Mouse (Mus musculus) hindbrain, embryonic 13.5 days (tissue): ENCODE results near the gene Sspn. TPM values are rescaled to one million over a fixed set of nuclear protein-coding genes. Genes with fewer than 3 reads are reported as not detected.

Source experiments
- ATAC-seq: fragments of 200-750 bp; cut with Nextera tagmentation; 2 replicates; pipeline ENCODE4 v1.8.0; 2017; ENCODE audit warnings: moderate TSS enrichment; ENCODE audit not compliant: low FRiP score
- H3K27ac ChIP-seq: fragments of 300-500 bp; sonication (generic); 2 replicates; pipeline ENCODE4 v1.5.1; 2015; ENCODE audit warnings: inconsistent platforms, mild to moderate bottlenecking, moderate library complexity
- H3K27me3 ChIP-seq: fragments of 300-500 bp; sonication (generic); 2 replicates; pipeline ENCODE4 v1.6.1; 2015; ENCODE audit warnings: mild to moderate bottlenecking, inconsistent platforms
- H3K36me3 ChIP-seq: fragments of 300-500 bp; sonication (generic); 2 replicates; pipeline ENCODE4 v1.6.1; 2015; ENCODE audit warnings: mild to moderate bottlenecking, inconsistent platforms
- H3K4me1 ChIP-seq: fragments of 300-500 bp; sonication (generic); replicated peaks from 2 replicates; pipeline ENCODE4 v1.6.1; 2015; ENCODE audit warnings: inconsistent platforms
- H3K4me2 ChIP-seq: fragments of 300-500 bp; sonication (generic); 2 replicates; pipeline ENCODE4 v1.6.1; 2015; ENCODE audit warnings: inconsistent platforms, mild to moderate bottlenecking, moderate library complexity
- H3K4me3 ChIP-seq: fragments of 300-500 bp; sonication (generic); 2 replicates; pipeline ENCODE4 v1.5.1; 2015; ENCODE audit warnings: mild to moderate bottlenecking, inconsistent platforms
- H3K9ac ChIP-seq: fragments of 300-500 bp; sonication (generic); 2 replicates; pipeline ENCODE4 v1.6.1; 2015; ENCODE audit warnings: mild to moderate bottlenecking, inconsistent platforms
- H3K9me3 ChIP-seq: fragments of 300-500 bp; sonication (generic); 2 replicates; pipeline ENCODE4 v1.6.1; 2016; ENCODE audit warnings: inconsistent platforms
- WGBS: fragments of 180-500 bp; shearing (Covaris S2); methylation state at CpG from one replicate; pipeline ENCODE4 v1.1.7; 2015; 5-methylcytosine and 5-hydroxymethylcytosine counted together
- polyA plus RNA-seq: library from polyadenylated mRNA; unstranded; fragments of >200 nt; fragmentation: Nextera tagmentation; extraction: Ambion mirVana; gene quantifications from 2 replicates; pipeline ENCODE4 v1.2.1, GENCODE M21; 2015

The Sspn gene
- polyA plus RNA-seq, 1 experiment from 2014 or later: 3.3 TPM

GRCm38 (mm10) chr6:145967693-145968092, 36.3 kb downstream of the Sspn start:
- no peak for ATAC-seq
- H3K27ac ChIP-seq: no peak overlapping the region
- no peaks in the 10 kb centered on the region for H3K36me3 ChIP-seq
- no peak overlapping the region for H3K4me3 ChIP-seq
- no peaks in the 10 kb centered on the region for H3K9me3 ChIP-seq
- peaks cover 7% of the 10 kb centered on the region for H3K4me1 ChIP-seq
- 77% methylated on average over 8 of the region's 8 CpGs for WGBS
- no peak overlapping the region for H3K9ac ChIP-seq
- H3K4me2 ChIP-seq: no peak overlapping the region
- no peaks in the 10 kb centered on the region for H3K27me3 ChIP-seq

DNA sequence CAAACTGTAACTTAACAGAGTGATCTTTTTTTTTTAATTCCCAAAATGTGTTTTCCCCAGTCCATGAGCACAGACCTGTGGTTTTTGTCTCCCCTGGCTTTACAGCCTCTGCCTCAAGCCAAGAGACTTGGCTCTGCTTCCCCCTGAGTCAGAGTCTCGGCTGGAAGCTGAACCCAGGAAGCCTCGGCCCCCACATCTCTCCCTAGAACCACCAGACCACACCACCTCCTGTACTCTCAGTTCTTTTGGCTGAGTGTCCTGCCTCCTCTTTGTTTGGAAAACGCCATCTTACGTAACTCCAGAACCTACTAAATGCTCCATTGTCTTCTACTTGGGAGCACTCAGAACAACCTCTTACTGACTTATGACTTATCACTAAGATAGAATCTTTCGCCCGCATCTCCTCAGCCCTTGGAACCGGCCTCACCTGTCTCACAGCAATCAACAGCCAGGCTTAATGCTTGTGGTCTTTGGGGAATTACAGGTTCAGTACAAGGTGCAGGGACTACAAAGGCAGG, 36.9 kb downstream of the Sspn start:
- Histone ChIP-seq H3K27me3 (no peaks in the 10 kb centered on the region), H3K9me3 (no peaks in the 10 kb centered on the region), H3K4me2 (no peak overlapping the region), H3K9ac (no peak overlapping the region), H3K4me1 (peaks cover 7% of the 10 kb centered on the region), H3K4me3 (no peak overlapping the region), H3K27ac (no peak overlapping the region), H3K36me3 (no peaks in the 10 kb centered on the region)
- 76% methylated on average over 7 of the region's 7 CpGs for WGBS
- ATAC-seq: no peak

DNA sequence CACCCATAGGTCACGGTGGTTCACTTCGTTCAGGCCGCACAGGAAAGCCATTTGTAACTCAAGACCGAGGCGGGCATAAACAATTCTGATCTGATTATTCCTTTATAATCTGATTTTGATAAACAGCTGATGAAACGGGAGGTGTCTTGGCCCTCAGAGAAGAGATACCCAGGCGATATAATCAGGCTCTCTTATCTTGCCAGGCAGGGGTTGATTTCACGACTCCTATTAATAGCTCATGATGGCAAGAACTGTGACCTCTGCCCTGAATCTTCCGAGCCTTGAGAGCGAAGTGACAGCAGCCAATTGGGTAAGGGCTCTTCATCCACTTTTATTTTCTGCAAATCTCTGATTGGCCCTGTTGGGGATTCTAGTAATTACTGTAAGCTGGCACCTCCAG, 37.4 kb downstream of the Sspn start:
- peaks cover 7% of the 10 kb centered on the region for H3K4me1 ChIP-seq
- H3K9ac ChIP-seq: no peak overlapping the region
- no peaks in the 10 kb centered on the region for H3K9me3 ChIP-seq
- no peaks in the 10 kb centered on the region for H3K27me3 ChIP-seq
- H3K27ac ChIP-seq: no peak overlapping the region
- WGBS: 58% methylated on average over 10 of the region's 10 CpGs
- no peak overlapping the region for H3K4me3 ChIP-seq
- H3K36me3 ChIP-seq: no peaks in the 10 kb centered on the region
- no peak overlapping the region for H3K4me2 ChIP-seq
- no peak for ATAC-seq

DNA sequence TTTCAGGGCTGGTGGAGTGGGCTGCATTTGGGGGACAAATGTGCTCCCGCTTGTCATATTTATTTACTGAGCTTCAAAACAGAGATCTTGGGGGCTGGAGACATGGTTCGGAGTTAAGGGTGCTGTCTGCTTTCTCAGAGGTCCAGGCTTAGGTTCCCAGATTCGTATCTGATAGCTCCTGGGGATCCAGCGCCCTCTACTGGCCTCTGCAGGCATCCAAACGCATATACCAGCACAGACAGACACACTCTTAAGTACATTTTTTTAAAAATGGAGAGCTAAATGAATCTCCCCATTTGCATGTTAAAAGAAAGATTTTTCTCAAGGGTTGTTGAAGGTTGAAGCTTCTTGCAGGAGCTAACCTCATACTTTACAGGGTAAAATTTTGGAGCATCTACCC, 38.1 kb downstream of the Sspn start:
- no peaks in the 10 kb centered on the region for H3K27me3 ChIP-seq
- ATAC-seq: no peak
- no peak overlapping the region for H3K27ac ChIP-seq
- peaks cover 7% of the 10 kb centered on the region for H3K4me1 ChIP-seq
- H3K9ac ChIP-seq: no peak overlapping the region
- 74% methylated on average over 5 of the region's 5 CpGs for WGBS
- no peak overlapping the region for H3K4me3 ChIP-seq
- no peak overlapping the region for H3K4me2 ChIP-seq
- H3K36me3 ChIP-seq: no peaks in the 10 kb centered on the region
- H3K9me3 ChIP-seq: no peaks in the 10 kb centered on the region

DNA sequence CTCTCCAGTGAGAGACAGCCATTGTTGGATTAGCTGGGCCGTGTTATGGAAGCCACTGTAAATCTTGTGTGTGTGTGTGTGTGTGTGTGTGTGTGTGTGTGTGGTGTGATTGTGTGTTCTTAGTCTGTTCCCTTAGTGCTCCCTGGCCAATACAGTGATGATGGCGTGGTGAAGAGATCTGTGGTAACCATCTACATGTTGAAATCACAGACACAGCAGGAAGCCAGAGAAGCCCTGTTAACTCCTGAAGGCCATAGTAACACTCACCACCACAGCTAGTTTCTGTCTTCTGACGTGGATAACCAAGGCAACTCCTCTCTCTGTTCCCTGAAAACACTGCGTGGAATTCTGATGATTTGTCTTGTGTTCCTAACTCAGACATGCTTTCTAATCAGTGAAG, 40.7 kb downstream of the Sspn start:
- Histone ChIP-seq H3K36me3 (no peaks in the 10 kb centered on the region), H3K27ac (no peak overlapping the region), H3K4me3 (no peak overlapping the region), H3K4me1 (peaks cover 7% of the 10 kb centered on the region), H3K9me3 (no peaks in the 10 kb centered on the region), H3K9ac (no peak overlapping the region), H3K4me2 (no peak overlapping the region), H3K27me3 (no peaks in the 10 kb centered on the region)
- WGBS: 87% methylated on average over 4 of the region's 4 CpGs
- no peak for ATAC-seq

DNA sequence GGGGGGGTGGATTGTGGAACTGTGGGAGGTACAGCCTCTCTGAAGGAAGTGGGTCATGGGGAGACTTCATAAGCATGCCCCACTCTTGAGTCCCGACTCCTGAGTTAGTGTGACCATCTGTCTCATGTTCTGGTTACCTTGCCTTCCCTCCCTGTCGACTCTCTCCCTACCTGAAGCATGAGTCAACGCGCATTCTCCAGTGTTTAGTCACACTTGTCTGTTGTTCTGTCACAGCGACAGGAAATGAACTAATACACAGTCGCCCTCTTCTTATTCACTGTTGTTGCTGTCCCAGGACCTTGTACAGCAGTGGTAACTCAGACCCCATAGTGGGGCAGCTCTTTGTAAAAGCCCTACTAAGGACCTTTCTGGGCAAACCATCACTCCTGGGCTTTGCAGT, 41.4 kb downstream of the Sspn start:
- H3K4me2 ChIP-seq: no peak overlapping the region
- no peaks in the 10 kb centered on the region for H3K9me3 ChIP-seq
- H3K27ac ChIP-seq: no peak overlapping the region
- H3K36me3 ChIP-seq: no peaks in the 10 kb centered on the region
- no peak overlapping the region for H3K9ac ChIP-seq
- no peaks in the 10 kb centered on the region for H3K27me3 ChIP-seq
- WGBS: 89% methylated on average over 6 of the region's 6 CpGs
- H3K4me1 ChIP-seq: peaks cover 7% of the 10 kb centered on the region
- H3K4me3 ChIP-seq: no peak overlapping the region
- no peak for ATAC-seq

DNA sequence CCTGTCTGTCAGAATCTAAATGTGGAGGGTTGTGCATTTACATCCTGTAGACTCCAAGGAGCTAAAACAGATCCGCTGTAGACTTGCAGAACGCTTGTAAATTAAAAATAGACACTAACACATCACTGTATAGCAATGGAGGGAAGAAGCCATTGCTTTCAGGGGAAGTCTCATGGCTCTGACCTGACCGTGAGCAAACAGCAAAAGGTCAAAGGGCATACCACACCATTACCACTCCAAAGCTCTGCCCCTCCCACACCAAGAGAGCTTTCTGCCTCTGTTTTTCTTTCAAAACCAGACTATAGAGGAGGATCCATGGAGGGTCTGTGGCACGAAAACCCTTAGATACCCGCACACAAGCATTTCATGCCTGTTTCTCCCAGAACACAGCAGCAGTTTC, 41.9 kb downstream of the Sspn start:
- H3K27me3 ChIP-seq: no peaks in the 10 kb centered on the region
- H3K27ac ChIP-seq: no peak overlapping the region
- WGBS: 55% methylated on average over 5 of the region's 5 CpGs
- no peaks in the 10 kb centered on the region for H3K36me3 ChIP-seq
- no peak overlapping the region for H3K4me3 ChIP-seq
- no peak overlapping the region for H3K9ac ChIP-seq
- H3K9me3 ChIP-seq: no peaks in the 10 kb centered on the region
- H3K4me1 ChIP-seq: peaks cover 2% of the 10 kb centered on the region; the same call in 1 of the 2 replicates
- no peak for ATAC-seq
- H3K4me2 ChIP-seq: no peak overlapping the region

DNA sequence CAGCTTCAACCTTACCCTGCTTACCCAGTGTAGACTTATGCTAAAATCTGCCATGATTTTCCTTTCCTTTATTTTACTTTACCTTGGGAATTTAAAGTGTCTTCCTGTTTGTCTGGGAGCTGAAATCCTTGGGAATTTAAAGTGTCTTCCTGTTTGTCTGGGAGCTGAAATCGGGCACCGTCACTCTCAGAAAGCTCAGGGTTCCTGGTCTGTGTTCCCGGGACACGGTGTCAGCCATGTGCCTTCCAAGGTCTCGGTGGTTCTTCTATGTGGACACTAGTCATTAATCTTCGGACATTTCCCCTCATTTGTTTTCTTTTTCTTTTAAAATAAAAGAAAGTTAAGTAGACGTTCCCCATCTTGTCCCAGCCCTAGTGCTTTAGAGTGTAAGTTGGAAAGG, 43.3 kb downstream of the Sspn start:
- WGBS: 84% methylated on average over 7 of the region's 7 CpGs
- ATAC-seq: no peak

DNA sequence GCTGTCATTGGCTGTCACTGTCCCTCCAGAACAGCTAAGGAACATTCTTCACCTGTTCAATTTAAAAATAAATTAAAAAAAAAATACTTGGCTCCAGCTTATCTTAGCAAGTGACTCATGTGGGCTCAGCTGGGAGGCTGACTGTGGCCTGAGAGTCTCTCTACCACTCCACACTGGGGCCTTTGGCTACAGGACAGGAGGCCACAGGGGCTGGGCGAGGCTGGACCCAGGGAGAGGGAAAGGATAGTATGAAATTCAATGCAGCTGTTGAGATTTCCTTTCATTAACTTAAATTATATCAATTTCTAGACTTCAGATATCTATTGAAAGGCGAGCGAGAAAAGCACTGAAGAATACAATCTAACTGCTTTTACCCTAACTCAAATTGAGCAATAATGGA, 45.9 kb downstream of the Sspn start:
- no peak overlapping the region for H3K4me3 ChIP-seq
- H3K9ac ChIP-seq: no peak overlapping the region
- no peaks in the 10 kb centered on the region for H3K4me1 ChIP-seq
- no peaks in the 10 kb centered on the region; the same call in 1 of the 2 replicates for H3K9me3 ChIP-seq
- H3K36me3 ChIP-seq: no peaks in the 10 kb centered on the region
- no peak overlapping the region for H3K4me2 ChIP-seq
- H3K27me3 ChIP-seq: no peaks in the 10 kb centered on the region
- ATAC-seq: no peak
- no peak overlapping the region for H3K27ac ChIP-seq
- WGBS: 87% methylated on average over 3 of the region's 3 CpGs

More for the DNA sequence above, 43.3 kb downstream of the Sspn start:
- no peak overlapping the region for H3K9ac ChIP-seq
- H3K27me3 ChIP-seq: no peaks in the 10 kb centered on the region
- H3K27ac ChIP-seq: no peak overlapping the region
- H3K4me1 ChIP-seq: no peaks in the 10 kb centered on the region
- no peaks in the 10 kb centered on the region; the same call in 1 of the 2 replicates for H3K9me3 ChIP-seq
- no peak overlapping the region for H3K4me2 ChIP-seq
- H3K36me3 ChIP-seq: no peaks in the 10 kb centered on the region
- no peak overlapping the region for H3K4me3 ChIP-seq

DNA sequence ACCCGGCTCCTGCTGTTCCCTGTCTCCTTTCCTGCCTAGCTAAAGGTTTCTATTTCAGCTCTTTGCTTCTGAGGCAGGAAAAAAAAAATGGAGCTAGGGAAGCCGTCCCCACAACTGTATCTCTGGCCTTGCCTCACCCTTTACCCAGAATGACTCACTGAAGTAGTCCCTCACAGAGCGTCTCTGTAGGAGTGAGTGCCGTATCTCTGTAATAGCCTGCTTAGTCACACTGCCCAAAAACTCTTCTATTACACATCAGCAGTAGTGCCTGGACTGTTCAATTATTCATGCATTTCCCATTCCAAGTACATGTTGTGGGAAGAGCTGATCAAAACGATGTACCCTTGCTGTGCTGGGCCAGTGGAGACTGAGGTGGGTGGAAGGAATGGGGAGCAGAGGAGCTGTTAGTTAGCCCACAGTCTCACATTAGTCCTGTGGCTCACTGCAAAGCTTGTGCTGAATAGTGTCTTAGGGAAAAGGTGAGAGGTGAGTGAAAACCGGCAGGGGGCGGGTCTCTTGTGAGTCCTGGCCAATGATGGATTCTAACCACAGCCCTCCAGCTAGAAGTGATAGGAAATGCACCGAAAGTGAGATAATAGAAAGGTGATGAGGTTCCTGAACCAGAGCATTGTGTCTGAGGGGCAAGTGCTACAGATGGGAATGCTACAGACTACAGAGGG, 46.5 kb downstream of the Sspn start:
- H3K4me3 ChIP-seq: no peak overlapping the region
- WGBS: 78% methylated on average over 8 of the region's 8 CpGs
- H3K4me1 ChIP-seq: no peaks in the 10 kb centered on the region
- no peaks in the 10 kb centered on the region; the same call in 1 of the 2 replicates for H3K9me3 ChIP-seq
- H3K27ac ChIP-seq: no peak overlapping the region
- no peak overlapping the region for H3K4me2 ChIP-seq
- no peak overlapping the region for H3K9ac ChIP-seq
- no peak for ATAC-seq
- H3K36me3 ChIP-seq: no peaks in the 10 kb centered on the region
- H3K27me3 ChIP-seq: no peaks in the 10 kb centered on the region

DNA sequence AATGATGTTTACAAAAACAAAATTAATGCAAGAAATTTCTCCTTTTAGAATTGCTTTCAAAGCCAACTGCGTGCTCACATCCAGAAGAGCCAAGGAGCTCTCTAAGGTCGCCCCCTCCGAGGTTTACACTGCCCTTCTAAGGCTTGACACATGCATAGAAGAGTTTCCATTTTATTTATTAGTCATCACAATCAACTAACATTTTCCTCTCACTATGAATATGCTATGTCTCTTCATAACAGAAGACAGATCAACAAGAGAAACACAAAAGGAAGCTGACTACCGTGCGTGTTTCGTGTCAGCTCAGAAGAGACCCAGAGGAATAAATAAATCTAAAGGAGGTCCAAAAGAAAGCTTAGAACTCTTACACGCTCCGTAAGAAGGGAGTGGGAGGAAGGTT, 49.6 kb downstream of the Sspn start:
- Histone ChIP-seq H3K27ac (no peak overlapping the region), H3K9me3 (no peaks in the 10 kb centered on the region; the same call in 1 of the 2 replicates), H3K9ac (no peak overlapping the region), H3K27me3 (no peaks in the 10 kb centered on the region), H3K36me3 (no peaks in the 10 kb centered on the region), H3K4me1 (no peaks in the 10 kb centered on the region), H3K4me3 (no peak overlapping the region), H3K4me2 (no peak overlapping the region)
- no peak for ATAC-seq
- WGBS: 85% methylated on average over 8 of the region's 8 CpGs

DNA sequence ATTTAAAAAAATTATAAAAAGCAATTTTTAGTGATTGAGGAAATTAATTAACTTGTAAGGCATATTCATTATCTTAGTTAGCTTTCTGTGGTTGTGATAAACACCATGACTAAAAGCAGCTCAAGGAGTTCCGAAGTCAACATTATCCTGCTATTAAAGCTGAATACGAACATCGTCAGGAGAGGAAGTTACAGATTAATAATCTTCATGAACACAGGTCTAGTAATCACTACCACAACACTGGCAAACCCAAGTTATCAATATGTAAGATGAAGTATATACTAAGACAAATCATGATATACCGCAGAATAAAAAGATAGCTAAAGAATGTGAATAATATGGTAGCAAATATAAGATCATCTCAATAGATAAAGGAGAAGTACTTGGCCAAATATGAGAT, 50.9 kb downstream of the Sspn start:
- no peaks in the 10 kb centered on the region for H3K27me3 ChIP-seq
- no peak overlapping the region for H3K4me3 ChIP-seq
- no peaks in the 10 kb centered on the region; the same call in 1 of the 2 replicates for H3K9me3 ChIP-seq
- H3K9ac ChIP-seq: no peak overlapping the region
- H3K36me3 ChIP-seq: no peaks in the 10 kb centered on the region
- no peak for ATAC-seq
- no peak overlapping the region for H3K27ac ChIP-seq
- no peak overlapping the region for H3K4me2 ChIP-seq
- 96% methylated on average over 4 of the region's 4 CpGs for WGBS
- H3K4me1 ChIP-seq: no peaks in the 10 kb centered on the region

DNA sequence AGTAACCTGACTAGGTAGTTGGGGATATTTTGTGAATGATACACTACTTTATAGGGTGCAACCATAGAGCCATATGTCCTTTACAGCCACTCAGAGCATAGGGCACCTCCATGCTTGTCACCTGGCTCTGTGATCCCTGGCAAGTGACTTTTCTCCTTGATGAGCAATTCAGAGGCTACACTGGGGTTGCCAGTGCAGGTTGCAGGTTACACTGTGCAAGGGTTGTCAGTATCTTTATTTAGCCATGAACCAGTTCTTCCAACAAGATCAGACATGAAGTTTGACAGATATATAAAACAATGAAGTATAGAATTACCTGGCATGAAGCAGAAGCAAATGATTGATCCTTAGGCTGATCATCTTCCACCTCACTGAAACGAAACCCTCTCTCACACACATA, 59.1 kb downstream of the Sspn start:
- Histone ChIP-seq H3K36me3 (no peaks in the 10 kb centered on the region), H3K4me2 (no peak overlapping the region), H3K4me1 (no peaks in the 10 kb centered on the region), H3K9ac (no peak overlapping the region), H3K27me3 (no peaks in the 10 kb centered on the region), H3K4me3 (no peak overlapping the region), H3K27ac (no peak overlapping the region), H3K9me3 (no peaks in the 10 kb centered on the region)
- no peak for ATAC-seq
- 80% methylated on average over 1 of the region's 1 CpGs for WGBS
